Mouse (Mus musculus): Measurements from ENCODE around the gene Hmg20a. TPM values are rescaled to one million over a fixed set of nuclear protein-coding genes. Genes with fewer than 3 reads are reported as not detected.

Hmg20a gene
- 13.0 and 13.4 TPM in 2 replicates for total RNA-seq (2023)

DNA sequence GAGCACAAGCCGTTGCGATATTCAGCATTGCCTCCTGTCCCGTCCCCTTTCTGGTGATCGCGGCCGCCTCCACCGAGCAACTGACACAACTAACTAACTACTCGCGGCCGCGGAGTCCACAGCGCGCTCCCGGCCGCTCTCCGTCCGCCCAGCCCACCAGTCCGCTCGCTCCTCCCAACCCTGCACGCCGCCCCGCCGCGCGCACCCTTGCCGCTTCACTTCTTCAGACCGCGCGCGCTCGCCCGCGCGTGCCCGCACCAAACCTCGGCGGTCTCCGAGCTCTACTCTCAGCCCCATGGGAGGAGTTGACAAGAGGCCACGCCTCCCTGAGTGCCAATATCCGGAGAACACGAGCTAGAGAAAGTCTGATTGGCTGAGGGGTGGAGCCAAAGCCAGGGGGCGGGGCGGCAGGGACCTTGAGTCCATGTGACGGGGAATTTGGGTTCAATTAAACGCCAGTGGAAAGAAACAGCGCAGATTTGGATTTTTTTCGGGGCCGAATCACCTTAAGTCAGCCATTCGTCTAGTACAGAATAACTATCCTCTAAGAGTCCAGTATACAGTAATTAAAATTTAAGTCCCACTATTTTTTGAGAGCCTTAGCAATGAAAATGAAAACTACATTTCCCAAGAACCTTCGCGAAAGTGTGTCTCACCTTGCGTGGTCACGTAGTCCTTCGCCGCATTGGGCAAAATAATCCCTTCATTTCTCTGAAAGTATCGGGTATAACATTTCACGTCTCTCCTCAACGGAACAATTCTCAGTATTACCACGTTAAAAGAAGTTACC, at the start of gene Hmg20a, which contains the start of gene Peak1:
Hmg20a (plus strand) TSS at position 662 of the 790 bp plus-strand sequence.
Peak1 (minus strand) TSS at position 120 of the 790 bp plus-strand sequence.

Other genes with a start within 250 kb of the Hmg20a start
- 9.5 and 13.4 TPM in 2 replicates for gene Peak1, start 542 bp upstream of the Hmg20a start, total RNA-seq (2023)

All from neutrophil, adult 65 days (primary cell).